Mouse (Mus musculus) kidney, adult 2 months (tissue): ENCODE results near the gene Tenm3.

Experiments used
- CTCF ChIP-seq: fragments of 200-500 bp; conservative IDR thresholded peaks from 2 replicates; pipeline ENCODE4 v1.5.1; 2011; ENCODE audit warnings: low read depth, mild to moderate bottlenecking, control low read depth, low read length, moderate library complexity, mixed read lengths; ENCODE audit not compliant: insufficient read depth, insufficient read length
- POLR2A ChIP-seq: fragments of 200-500 bp; IDR thresholded peaks from one replicate; pipeline ENCODE4 v1.6.1; 2011; ENCODE audit warnings: low read depth, low read length, control low read depth

DNA sequence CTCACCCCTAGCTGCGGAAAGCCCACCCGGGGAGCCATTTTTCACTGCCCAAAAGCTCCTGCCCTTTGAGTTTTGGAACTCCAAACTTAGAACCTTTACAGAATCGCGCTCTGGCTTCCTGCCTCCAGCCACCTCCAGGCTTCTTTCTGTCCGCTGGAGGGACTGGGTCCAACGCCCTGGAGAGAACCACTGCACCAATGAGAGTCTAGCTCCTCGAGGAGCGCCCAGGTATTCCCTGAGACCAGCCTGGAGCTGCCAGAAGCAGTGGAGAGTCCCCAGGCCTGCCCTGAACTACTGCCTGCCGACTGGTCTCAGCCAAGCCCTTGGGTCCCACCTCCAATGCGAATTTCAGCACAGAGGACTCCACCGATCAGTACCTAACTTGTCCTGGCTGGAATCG, 1.2 kb upstream of the Tenm3 start:
- no peak for TF ChIP-seq CTCF
- TF ChIP-seq POLR2A = no peak
